Mouse (Mus musculus) brain, embryonic 18.5 days (tissue): ENCODE measurements at regions not wholly inside any gene's neighbourhood (a gene's known extent, or its start where the extent isn't known, plus 50 kb on each side); places are given as distances from the start of the nearest gene placed in this dataset.

Experiments
- DNase-seq: peaks from one replicate; pipeline ENCODE4 v3.0.0-alpha.2; 2012; ENCODE audit warnings: low read depth, low spot score

GRCm38 (mm10) chr8:90503306-90503705 lies 155.2 kb upstream of the Tox3 start:
- DNase-seq, result no peak

- no peak for DNase-seq
These were observed 154.7 kb upstream of the Tox3 start for GRCm38 (mm10) chr8:90502879-90503278.

GRCm38 (mm10) chr8:90499315-90499714 lies 151.2 kb upstream of the Tox3 start:
- DNase-seq, result no peak

DNA sequence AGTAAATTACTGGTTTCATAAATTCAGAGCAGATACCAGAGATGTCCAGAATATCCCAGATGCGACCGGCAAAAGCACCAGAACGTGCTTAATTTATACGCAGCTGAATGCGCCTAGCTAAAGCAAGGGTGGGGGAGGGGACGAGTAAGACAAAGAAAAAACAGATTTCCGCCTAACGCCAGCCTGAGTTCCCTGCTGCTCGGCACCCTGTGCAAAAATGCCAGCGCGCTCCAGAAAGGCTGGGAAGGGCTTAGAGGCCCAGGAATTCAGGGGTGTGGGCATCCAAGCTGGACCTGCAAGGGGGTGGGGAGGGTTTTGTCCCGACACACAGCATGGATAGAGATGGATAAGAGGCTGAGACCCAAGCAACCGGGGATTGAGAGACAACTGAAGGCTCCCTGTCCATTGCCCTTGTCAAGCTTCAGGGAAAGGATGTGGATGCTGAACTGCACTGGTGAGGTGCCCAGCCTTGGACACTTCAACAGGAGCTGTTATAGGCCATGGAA lies 148.6 kb upstream of the Tox3 start:
- DNase-seq, result peak; percentile 71

DNA sequence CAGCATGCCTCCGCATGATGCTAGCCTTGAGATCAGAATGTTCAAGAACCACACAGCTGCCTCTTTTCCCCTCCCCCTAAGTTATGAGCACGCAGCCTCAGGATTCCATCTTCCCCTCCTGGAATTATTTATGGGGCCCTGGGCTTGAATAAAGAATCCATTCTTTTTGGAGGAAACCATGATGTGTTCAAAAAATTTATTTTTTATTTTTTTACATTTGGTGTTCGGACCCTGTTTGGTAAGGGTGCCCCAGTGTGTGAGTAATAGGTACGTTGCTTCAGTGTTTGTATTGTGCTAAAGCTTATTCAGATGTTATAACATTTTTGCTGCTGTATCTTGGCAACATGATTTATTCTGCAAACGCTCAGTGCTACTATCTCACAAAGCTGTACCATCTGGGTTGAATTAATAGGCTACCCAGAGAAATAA lies 147.8 kb upstream of the Tox3 start:
- DNase-seq, result no peak

DNA sequence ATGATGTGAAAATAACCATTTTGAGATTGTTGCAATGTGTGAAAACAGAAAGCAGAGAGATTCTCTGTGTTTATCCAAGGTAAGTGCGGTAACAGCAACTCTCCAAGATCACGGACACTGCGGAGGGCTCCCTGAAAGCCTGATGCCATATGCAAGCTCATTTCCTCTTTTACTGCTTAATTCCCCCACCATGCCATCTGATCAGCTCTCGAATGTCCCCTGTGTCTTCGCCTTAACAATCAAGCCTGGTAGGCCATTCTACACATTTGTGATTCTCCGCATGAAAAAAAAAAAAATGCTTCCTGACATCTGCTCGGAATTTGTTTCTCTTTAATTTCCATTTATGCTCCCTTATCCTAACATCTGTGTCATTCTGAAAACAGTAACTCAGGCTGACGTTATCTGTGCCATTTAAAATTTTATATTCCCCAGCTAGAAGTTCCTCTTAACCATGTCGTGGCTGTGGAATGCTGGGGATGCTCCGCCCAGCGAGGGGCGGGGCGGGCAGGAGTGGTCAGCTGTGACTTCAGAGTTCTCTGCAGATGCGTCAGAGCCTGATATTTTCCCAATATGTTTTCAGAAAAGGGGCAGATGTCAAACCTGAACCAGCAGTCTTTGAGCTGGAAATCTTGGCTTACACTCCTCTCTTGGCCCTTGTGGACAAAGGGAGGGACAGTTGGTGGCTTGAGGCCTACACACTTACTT lies 144.5 kb upstream of the Tox3 start:
- DNase-seq, result no peak

GRCm38 (mm10) chr8:90491691-90492090 lies 143.5 kb upstream of the Tox3 start:
- no peak for DNase-seq

GRCm38 (mm10) chr8:90490734-90491441 lies 142.7 kb upstream of the Tox3 start:
- DNase-seq, result no peak

DNA sequence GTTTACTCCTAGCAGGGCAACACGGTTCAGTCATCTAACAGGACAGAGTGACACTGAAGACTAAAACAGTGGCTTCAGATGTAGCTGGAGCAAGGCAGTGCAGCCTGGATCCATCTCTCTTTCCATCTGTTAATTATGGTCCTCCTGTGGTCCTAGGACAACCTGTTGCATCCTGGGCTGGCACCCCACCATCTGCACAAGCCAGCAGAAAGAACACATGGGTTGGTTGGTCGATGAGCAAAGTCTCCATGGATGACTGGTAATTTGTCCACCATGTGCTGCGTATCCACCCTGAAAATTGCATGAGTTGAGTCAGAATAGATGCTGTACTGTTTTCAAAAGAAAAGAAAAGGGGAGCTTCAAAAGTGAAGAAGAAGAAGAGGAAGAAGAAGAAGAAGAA lies 138.4 kb upstream of the Tox3 start:
- DNase-seq, result no peak

GRCm38 (mm10) chr8:90478149-90478548 lies 130.0 kb upstream of the Tox3 start:
- no peak for DNase-seq

GRCm38 (mm10) chr8:90474066-90474465 lies 125.9 kb upstream of the Tox3 start:
- no peak for DNase-seq

DNA sequence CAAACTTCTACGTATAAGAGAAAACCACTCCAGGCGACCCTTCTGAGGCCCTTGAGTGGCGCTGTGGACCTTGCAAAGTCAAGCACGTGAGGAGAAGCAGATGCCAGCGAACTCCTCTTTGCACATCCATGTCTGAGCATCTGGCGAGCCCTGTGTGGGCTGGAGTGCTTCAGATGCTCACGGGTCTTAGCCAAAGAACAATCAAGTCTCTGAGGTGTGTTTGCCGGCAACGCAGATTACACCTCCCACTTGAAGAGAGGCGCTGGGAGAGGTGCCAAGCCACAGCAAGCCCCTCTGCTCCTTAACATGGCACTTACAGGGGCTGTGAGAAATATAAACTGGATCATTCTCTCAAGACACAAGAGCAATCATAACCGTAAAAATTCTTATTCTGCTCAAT lies 122.7 kb upstream of the Tox3 start:
- no peak for DNase-seq

- DNase-seq, result no peak
These were observed 115.6 kb upstream of the Tox3 start for GRCm38 (mm10) chr8:90463708-90464107.

DNA sequence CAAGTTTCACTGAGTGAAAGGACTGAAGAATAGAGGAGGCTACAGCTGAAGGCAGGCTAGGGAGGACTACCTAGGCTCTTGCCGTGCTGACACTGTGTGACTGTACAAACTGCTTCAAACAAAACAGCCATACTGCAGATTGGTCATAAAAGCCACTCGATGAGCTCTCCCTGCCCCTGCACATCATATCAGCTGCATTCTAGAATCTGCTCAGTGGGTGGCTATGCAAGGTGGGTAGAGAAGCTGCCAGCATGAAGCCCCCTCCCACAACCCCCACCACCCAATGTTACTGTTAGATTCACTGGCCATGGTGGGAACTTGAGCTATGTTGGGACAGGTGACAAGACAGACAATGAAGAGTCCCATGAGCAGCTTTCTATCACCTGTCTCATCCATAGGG lies 107.2 kb upstream of the Tox3 start:
- no peak for DNase-seq

GRCm38 (mm10) chr8:90454130-90454529 lies 106.0 kb upstream of the Tox3 start:
- DNase-seq, result no peak

GRCm38 (mm10) chr8:90441058-90441851 lies 93.1 kb upstream of the Tox3 start:
- DNase-seq, result no peak

DNA sequence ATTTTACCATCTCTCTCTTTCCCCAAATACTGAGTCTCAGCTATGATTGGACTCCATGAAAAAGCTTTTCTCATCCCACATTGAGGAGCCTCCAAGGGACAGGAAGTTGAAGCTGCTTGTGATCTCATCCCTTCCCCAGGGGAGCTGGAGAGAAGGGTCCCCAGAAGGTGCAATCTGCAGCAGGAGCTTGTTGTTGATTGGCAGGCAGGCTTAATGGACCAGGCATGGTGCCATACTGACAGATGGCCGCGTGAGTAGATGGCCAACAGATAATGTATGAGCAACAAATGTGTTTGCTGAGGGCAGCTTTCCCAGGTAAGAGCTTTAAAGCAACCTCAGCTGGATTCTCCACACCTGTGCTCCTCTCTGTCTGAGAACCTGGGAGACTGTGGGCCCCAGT lies 65.9 kb upstream of the Tox3 start:
- peak; percentile 37 for DNase-seq
